18 mouse cellular contexts compared by ENCODE assay signal in genomic region chr7:25811716-25812115, GRCm38 (mm10).
"Had no signal": no experiment of that assay in that cellular context is flagged by ENCODE, and none has a peak within 500 bp of the region (broad histone marks: within the 10 kb centered on the region; RNA-seq: fewer than 3 reads in every experiment).

No protein-coding gene starts in this region.

- H3K36me3 ChIP-seq: liver, embryonic 13.5 days; liver, embryonic 15.5 days; lung, embryonic 15.5 days; midbrain, embryonic 12.5 days; neural tube, embryonic 12.5 days; stomach, embryonic 15.5 days had no signal

- H3K9ac ChIP-seq: liver, embryonic 13.5 days; liver, embryonic 15.5 days; liver, postnatal 0 days; lung, embryonic 15.5 days; midbrain, embryonic 12.5 days; neural tube, embryonic 12.5 days; stomach, embryonic 15.5 days had no signal

- H3K27me3 ChIP-seq: stomach, embryonic 15.5 days had no signal

- DNase-seq: liver, embryonic 13.5 days; liver, postnatal 0 days; lung, adult 2 months; lung, postnatal 14 days; lung, postnatal 36 days; midbrain, embryonic 14.5 days; right cerebral cortex, postnatal 14 days; thymus, postnatal 14 days; thymus, postnatal 36 days had no signal

- H3K27ac ChIP-seq: liver, embryonic 13.5 days; liver, embryonic 15.5 days; lung, embryonic 15.5 days; macrophage; midbrain, embryonic 12.5 days; neural tube, embryonic 12.5 days; stomach, embryonic 15.5 days; stomach, postnatal 0 days had no signal

- ATAC-seq: liver, postnatal 0 days; lung, postnatal 0 days had no signal

- H3K9me3 ChIP-seq: liver, embryonic 13.5 days; liver, embryonic 15.5 days; lung, embryonic 15.5 days; megakaryocyte, embryonic 14.5 days; midbrain, embryonic 12.5 days; neural tube, embryonic 12.5 days; stomach, embryonic 15.5 days had no signal

- H3K4me2 ChIP-seq: liver, embryonic 13.5 days; liver, embryonic 15.5 days; lung, embryonic 15.5 days; midbrain, embryonic 12.5 days; neural tube, embryonic 12.5 days; stomach, embryonic 15.5 days had no signal

- H3K4me3 ChIP-seq: liver, embryonic 13.5 days; liver, embryonic 15.5 days; lung, embryonic 15.5 days; megakaryocyte, embryonic 14.5 days; midbrain, embryonic 12.5 days; neural tube, embryonic 12.5 days; stomach, embryonic 15.5 days had no signal
